Mouse (Mus musculus): ENCODE measurements at regions not wholly inside any gene's neighbourhood (a gene's known extent, or its start where the extent isn't known, plus 50 kb on each side); places are given as distances from the start of the nearest gene placed in this dataset.
A peak's percentile ranks its signal among the peaks of the same experiment; 100 is the strongest.
"Not testable (repeated sequence)": the region's sequence is repeated elsewhere in the genome, so short reads cannot be mapped to it uniquely, and the experiment has no call there.

GRCm38 (mm10) chr14:120816529-120816928 is 94.5 kb upstream of the Ipo5 start:
- Histone ChIP-seq H3K27me3 (ENCODE audit: control insufficient read depth, insufficient read depth, low read length) (no peaks in the 10 kb centered on the region), H3K27ac (replicated peaks; ENCODE audit: insufficient read depth, low read depth, low read length) (no peak overlapping the region), H3K36me3 (ENCODE audit: control insufficient read depth, insufficient read depth, low read length) (no peaks in the 10 kb centered on the region), H3K4me3 (ENCODE audit: insufficient read depth, low read depth, low read length) (no peak overlapping the region), H3K9ac (ENCODE audit: low read depth, low read length) (no peak overlapping the region), H3K79me2 (ENCODE audit: control insufficient read depth, insufficient read depth, low read length) (no peaks in the 10 kb centered on the region), H3K4me1 (ENCODE audit: control insufficient read depth, insufficient read depth, low read length) (no peaks in the 10 kb centered on the region)
- TF ChIP-seq POLR2A (IDR thresholded peaks at IDR 0.05; ENCODE audit: extremely low read depth, insufficient read depth, low read length) (no peak), CTCF (IDR thresholded peaks at IDR 0.05; ENCODE audit: low read depth, low read length) (no peak)
- 96% methylated on average over 2 of the region's 2 CpGs for WGBS
- no peak for DNase-seq (ENCODE audit: extremely low read depth, low read depth, low spot score)

DNA sequence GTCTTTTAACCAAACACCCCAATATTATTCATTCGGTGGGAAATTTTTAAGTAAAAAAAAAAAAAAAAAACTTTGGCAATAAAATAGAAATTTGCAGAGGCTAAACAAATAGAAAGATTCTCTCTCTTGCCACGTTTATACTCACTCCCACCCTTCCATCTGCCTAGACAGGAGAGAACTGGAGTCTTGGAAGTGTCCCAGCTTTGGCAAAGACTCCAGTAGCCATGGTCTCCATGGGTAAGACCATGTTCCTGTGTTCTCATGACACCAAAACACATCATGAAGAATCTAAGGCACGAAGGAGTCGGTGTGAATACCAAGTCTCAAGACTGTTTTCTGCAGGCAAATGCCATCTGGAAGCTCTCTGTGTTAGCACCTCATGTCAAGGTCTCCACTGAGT is 84.8 kb upstream of the Ipo5 start:
- 80% methylated on average over 4 of the region's 4 CpGs for WGBS
- H3K9ac ChIP-seq (ENCODE audit: low read depth, low read length) = no peak overlapping the region
- DNase-seq (ENCODE audit: extremely low read depth, low read depth, low spot score) = no peak

GRCm38 (mm10) chr14:120830389-120830835 is 80.6 kb upstream of the Ipo5 start:
- 36% methylated on average over 19 of the region's 20 CpGs for WGBS
- H3K4me3 ChIP-seq (ENCODE audit: insufficient read depth, low read depth, low read length); H3K36me3 ChIP-seq (ENCODE audit: control insufficient read depth, insufficient read depth, low read length); H3K79me2 ChIP-seq (ENCODE audit: control insufficient read depth, insufficient read depth, low read length); H3K9ac ChIP-seq (ENCODE audit: low read depth, low read length); H3K27ac ChIP-seq (replicated peaks; ENCODE audit: insufficient read depth, low read depth, low read length); H3K27me3 ChIP-seq (ENCODE audit: control insufficient read depth, insufficient read depth, low read length); H3K4me1 ChIP-seq (ENCODE audit: control insufficient read depth, insufficient read depth, low read length): not testable (repeated sequence)
- DNase-seq (ENCODE audit: extremely low read depth, low read depth, low spot score) = peak; percentile 64

More for the DNA sequence above, 84.8 kb upstream of the Ipo5 start:
- H3K4me3 ChIP-seq (ENCODE audit: insufficient read depth, low read depth, low read length) = no peak overlapping the region
- no peaks in the 10 kb centered on the region; the same call in 1 of the 2 replicates for H3K4me1 ChIP-seq (ENCODE audit: control insufficient read depth, insufficient read depth, low read length)
- TF ChIP-seq POLR2A (IDR thresholded peaks at IDR 0.05; ENCODE audit: extremely low read depth, insufficient read depth, low read length) = no peak
- no peak for TF ChIP-seq CTCF (IDR thresholded peaks at IDR 0.05; ENCODE audit: low read depth, low read length)
- no peaks in the 10 kb centered on the region for H3K79me2 ChIP-seq (ENCODE audit: control insufficient read depth, insufficient read depth, low read length)
- no peaks in the 10 kb centered on the region for H3K36me3 ChIP-seq (ENCODE audit: control insufficient read depth, insufficient read depth, low read length)
- H3K27ac ChIP-seq (replicated peaks; ENCODE audit: insufficient read depth, low read depth, low read length) = no peak overlapping the region
- no peaks in the 10 kb centered on the region for H3K27me3 ChIP-seq (ENCODE audit: control insufficient read depth, insufficient read depth, low read length)

- no peaks in the 10 kb centered on the region for H3K36me3 ChIP-seq (ENCODE audit: control insufficient read depth, insufficient read depth, low read length)
- H3K27me3 ChIP-seq (ENCODE audit: control insufficient read depth, insufficient read depth, low read length) = no peaks in the 10 kb centered on the region
- WGBS = 83% methylated on average over 5 of the region's 5 CpGs
- DNase-seq (ENCODE audit: extremely low read depth, low read depth, low spot score) = no peak
- no peak for TF ChIP-seq POLR2A (IDR thresholded peaks at IDR 0.05; ENCODE audit: extremely low read depth, insufficient read depth, low read length)
- no peak for TF ChIP-seq CTCF (IDR thresholded peaks at IDR 0.05; ENCODE audit: low read depth, low read length)
- no peak overlapping the region for H3K27ac ChIP-seq (replicated peaks; ENCODE audit: insufficient read depth, low read depth, low read length)
- H3K79me2 ChIP-seq (ENCODE audit: control insufficient read depth, insufficient read depth, low read length) = no peaks in the 10 kb centered on the region
- H3K9ac ChIP-seq (ENCODE audit: low read depth, low read length) = no peak overlapping the region
- H3K4me3 ChIP-seq (ENCODE audit: insufficient read depth, low read depth, low read length) = no peak overlapping the region
- peaks cover 10% of the 10 kb centered on the region for H3K4me1 ChIP-seq (ENCODE audit: control insufficient read depth, insufficient read depth, low read length)
Observed at GRCm38 (mm10) chr14:120831397-120831796, 79.6 kb upstream of the Ipo5 start.

DNA sequence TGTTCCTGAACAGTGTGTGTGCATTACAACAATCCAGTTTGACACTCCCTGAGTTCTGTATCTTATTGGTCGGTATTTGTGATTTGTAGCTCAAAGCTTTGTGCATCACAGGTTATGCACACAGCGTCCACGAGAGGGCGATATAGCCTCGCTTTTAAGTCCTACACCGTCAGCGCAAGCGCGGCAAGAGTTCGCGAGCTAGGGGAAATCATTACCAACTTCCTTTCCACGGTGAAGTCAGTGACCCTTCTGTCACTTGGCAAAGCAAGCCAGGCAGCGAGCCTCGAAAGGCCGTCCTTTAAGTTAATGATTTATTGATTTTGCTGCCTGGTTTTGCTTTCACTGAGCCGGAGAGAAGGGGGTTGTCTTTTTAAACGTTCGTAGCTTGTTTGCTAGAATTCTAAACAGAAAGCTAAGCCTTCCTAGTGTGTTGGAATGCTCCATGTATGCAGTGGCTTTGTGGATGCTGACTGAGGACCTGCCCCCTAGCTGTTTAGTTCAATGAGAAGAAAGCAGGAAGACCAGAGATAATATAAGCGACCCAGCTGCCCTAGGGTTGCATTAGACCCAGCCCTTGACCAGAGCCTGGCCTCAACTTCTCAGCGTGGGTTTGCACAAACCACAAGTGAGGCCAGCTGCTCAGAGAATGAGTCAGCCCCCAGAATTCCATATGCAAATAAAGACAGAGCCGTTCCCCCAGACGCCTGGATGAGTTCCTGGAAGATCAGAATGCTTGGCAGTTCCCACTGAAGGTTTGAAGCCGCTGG is 79.0 kb upstream of the Ipo5 start:
- H3K9ac ChIP-seq (ENCODE audit: low read depth, low read length) = peak overlapping the region; percentile 46
- no peaks in the 10 kb centered on the region for H3K79me2 ChIP-seq (ENCODE audit: control insufficient read depth, insufficient read depth, low read length)
- H3K36me3 ChIP-seq (ENCODE audit: control insufficient read depth, insufficient read depth, low read length) = no peaks in the 10 kb centered on the region
- peaks cover 10% of the 10 kb centered on the region for H3K4me1 ChIP-seq (ENCODE audit: control insufficient read depth, insufficient read depth, low read length)
- peak; percentile 96 for TF ChIP-seq CTCF (IDR thresholded peaks at IDR 0.05; ENCODE audit: low read depth, low read length)
- no peak for TF ChIP-seq POLR2A (IDR thresholded peaks at IDR 0.05; ENCODE audit: extremely low read depth, insufficient read depth, low read length)
- under 1% methylated on average over 23 of the region's 23 CpGs for WGBS
- H3K27me3 ChIP-seq (ENCODE audit: control insufficient read depth, insufficient read depth, low read length) = no peaks in the 10 kb centered on the region
- peak overlapping the region; percentile 41 for H3K4me3 ChIP-seq (ENCODE audit: insufficient read depth, low read depth, low read length)
- DNase-seq (ENCODE audit: extremely low read depth, low read depth, low spot score) = peak; percentile 99
- peak overlapping the region; percentile 73 for H3K27ac ChIP-seq (replicated peaks; ENCODE audit: insufficient read depth, low read depth, low read length)

DNA sequence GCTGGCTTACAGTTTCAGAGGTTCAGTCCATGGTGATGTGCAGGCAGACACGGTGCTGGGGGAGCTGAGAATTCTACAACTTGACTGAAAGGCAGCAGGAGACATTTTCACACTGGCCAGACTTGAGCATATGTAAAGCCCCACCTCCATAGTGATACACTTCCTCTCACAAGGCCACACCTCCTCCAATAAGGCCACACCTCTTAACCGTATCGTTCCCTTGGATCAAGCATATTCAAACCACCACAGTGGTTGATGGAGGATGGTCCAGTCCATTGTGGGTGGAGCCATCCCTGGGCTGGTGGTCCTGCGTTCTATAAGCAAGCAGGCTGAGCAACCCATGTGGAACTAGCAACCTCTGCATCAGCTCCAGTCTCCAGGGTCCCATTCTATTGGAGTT is 76.2 kb upstream of the Ipo5 start:
- Histone ChIP-seq H3K36me3 (ENCODE audit: control insufficient read depth, insufficient read depth, low read length) (no peaks in the 10 kb centered on the region), H3K27ac (replicated peaks; ENCODE audit: insufficient read depth, low read depth, low read length) (no peak overlapping the region), H3K79me2 (ENCODE audit: control insufficient read depth, insufficient read depth, low read length) (no peaks in the 10 kb centered on the region), H3K4me1 (ENCODE audit: control insufficient read depth, insufficient read depth, low read length) (peaks cover 10% of the 10 kb centered on the region), H3K4me3 (ENCODE audit: insufficient read depth, low read depth, low read length) (no peak overlapping the region), H3K9ac (ENCODE audit: low read depth, low read length) (no peak overlapping the region), H3K27me3 (ENCODE audit: control insufficient read depth, insufficient read depth, low read length) (no peaks in the 10 kb centered on the region)
- peak; percentile 17 for DNase-seq (ENCODE audit: extremely low read depth, low read depth, low spot score)
- WGBS = 78% methylated on average over 4 of the region's 4 CpGs
- TF ChIP-seq POLR2A (IDR thresholded peaks at IDR 0.05; ENCODE audit: extremely low read depth, insufficient read depth, low read length) = no peak
- no peak for TF ChIP-seq CTCF (IDR thresholded peaks at IDR 0.05; ENCODE audit: low read depth, low read length)

Measured in liver, adult 2 months (tissue).